Mouse (Mus musculus) embryo, embryonic 11 days (tissue): ENCODE data around the gene Meis1.
A peak's percentile ranks its signal among the peaks of the same experiment; 100 is the strongest.

ENCODE experiments used
- DNase-seq: peaks from one replicate; pipeline ENCODE4 v3.0.0-alpha.2; 2015

Meis1 gene

DNA sequence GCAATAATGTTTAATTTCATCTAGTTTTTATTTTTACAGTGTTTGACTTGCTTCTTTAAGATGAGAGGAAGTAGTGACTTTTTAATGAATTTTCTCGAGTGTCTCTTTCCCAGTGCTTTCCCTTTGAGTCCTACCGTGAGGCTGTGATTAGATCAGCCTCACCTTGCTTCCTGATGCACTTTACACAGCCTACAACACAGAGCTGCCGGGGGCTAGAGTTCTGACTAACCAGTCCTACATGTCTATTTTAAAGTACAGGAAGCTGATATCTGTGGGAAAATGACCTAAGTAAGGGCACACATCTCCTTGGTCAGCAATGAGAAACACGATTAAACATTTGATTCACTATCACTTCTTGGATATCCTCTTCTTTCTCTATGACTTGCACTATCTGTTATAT, 119.9 kb downstream of the Meis1 start:
- no peak for DNase-seq

DNA sequence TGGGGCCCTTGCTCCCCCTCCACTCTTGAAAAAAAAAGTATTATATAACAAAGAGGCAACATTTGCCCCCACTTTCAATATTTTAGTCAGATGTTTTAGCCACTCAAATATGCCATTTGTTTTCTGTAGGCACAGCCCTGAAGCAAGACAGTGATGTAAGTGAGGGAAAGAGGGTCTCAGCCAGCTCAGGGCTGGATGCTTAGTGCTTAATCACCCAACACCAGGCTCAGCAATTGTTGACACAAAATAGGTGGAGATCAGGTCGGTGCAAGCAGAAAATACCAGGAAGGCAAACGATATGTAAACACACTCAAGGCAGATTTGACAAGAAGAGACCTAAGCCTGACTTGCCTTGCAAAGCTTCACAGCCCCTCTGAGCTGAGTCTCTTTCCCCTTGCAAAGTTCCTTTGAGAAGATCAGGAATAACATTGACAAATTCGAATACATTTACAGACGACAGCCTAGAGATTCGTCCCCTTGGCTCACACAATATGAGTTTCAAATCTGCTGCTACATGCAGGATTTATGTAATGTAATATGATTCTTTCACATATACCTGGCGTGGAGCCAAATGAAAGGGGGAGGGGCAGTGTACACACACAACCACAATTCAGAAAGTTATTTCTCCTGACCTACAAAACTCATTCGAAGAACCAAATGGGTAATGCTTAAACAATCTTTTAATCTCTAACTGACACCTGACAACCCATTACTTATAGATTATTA, 120.7 kb downstream of the Meis1 start:
- peak; percentile 29 for DNase-seq

DNA sequence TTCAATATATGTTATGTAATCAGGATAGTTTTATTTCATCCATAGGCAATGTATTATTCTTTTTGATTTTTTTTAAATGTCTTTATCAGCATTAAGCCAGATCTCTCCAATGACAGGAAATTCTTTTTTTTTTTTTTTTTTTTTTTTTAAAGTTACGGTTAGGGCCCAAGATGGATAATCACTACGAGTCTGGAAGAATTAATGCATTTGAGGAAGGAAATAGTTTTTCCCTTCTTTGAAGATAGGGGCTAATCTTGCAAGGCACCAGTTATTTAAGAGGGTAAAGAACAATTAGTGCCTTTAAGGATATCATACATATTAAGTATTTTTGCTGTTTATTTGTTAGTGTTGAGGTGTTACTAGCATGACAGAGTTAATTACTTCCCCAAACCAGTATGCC, 121.5 kb downstream of the Meis1 start:
- DNase-seq = no peak

DNA sequence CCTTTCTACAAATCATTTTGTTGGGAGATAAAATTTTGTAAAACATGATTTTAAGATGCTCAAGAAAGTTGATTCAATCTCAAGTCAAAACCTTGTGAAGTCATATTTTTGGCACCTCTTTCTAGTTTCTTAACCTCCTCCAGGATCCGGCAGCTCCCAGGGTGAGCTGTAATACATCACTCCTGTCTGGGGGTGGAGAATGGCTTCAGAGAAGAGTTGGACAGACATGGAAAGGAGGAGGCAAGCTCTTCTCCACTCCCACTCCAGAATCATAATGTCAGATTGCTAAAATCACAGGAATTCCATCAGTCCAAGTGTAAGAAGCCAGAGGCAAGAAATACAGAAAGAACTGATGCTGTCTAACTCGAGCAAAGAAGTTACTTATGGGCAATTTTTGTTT, 126.3 kb downstream of the Meis1 start:
- DNase-seq = no peak

DNA sequence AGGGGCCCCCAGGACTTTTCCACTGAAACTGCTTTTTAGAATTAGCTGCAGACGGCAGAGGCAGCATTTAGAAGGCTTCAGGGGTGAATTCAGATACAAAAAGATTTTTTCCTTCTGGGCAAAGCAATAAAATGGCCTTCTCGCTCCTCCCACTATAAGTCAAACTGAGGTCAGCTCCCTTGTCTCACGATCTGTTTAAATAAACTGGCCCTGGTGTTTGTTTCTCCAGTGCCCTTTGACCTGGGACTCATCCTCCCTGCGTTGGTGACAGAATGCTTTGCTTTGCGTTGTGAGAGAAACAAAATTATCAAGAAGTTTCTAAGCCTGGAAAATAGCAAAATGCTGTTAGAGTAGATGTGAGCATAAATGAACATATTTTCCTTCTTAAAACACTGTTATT, 129.6 kb downstream of the Meis1 start:
- DNase-seq = peak; percentile 73

DNA sequence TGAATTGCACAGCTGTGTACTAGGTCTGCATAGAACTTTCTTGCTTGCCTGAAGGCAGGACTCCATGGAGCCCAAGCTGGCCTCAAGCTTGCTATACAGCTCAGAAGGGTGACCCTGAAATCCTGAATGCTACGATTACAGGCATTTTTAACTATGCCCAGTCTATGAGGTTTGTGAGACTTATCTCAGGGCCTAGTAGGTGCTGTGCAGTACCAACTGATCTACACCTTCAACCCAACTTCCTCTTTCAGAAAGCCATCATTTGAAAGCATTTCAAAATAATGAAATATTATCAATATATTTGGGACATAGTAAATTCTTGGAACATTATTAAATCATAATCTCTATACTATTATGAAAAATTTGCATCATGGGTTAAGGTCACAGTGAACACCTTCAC, 130.1 kb downstream of the Meis1 start:
- DNase-seq = no peak

DNA sequence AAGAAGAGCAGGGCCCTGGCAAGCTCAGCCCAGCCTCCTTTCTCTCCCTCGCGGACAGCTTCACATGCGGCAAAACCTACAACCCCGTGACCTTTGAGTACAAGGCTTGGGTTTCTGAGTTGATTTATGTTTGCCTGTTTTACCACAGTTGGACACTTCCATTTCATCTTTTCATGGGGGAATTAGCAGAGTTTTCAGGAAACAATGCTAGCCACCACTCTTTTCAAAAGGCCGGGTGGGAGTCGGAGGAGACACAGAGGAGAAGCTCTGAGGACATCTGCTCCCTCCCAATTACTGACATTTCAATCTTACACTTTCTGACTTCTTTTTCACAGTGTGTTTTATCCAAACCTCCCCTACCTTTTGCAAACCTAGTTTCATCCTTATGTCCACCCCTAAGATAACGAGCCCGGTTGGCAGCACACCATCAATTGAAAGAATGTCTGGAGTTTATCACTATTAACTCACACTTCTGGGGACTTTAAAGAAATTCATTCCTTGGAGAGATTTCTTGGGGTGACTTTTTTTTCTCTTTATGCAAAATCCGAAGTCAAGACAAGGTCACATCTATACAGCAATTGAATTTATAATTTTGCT, 133.0 kb downstream of the Meis1 start:
- DNase-seq = peak; percentile 86

DNA sequence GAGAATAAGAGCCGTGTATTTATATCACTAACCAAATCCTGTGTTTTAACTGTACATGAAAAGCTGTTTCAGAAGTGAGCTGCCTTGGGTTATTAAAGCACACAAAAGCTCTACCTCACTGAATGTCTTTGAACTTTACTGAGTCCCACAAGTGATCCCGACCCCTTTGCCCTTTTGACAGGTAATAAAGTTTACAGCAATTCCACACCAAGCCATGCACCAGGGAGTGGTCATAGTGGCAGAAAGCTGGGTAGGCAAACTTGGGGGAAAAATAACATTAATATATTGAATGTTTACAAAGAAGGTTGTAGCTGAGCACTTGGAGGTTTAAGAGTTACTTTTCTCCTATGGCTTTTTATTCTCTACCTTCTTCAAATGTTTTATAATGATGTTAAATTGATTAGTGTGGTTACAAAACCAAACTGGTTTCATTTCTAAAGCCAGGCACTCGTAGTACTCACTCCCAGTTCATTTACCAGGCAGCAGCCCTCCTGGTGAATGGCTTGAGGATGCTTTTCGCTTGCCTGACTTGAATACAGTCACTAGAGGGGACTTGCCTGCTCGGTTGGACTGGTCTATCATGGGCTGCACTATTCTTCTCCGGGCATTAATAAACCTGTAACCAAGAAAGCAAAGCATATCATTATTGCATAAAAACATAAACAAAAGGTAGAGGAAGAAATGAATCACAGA, 133.6 kb downstream of the Meis1 start:
- peak; percentile 33 for DNase-seq

DNA sequence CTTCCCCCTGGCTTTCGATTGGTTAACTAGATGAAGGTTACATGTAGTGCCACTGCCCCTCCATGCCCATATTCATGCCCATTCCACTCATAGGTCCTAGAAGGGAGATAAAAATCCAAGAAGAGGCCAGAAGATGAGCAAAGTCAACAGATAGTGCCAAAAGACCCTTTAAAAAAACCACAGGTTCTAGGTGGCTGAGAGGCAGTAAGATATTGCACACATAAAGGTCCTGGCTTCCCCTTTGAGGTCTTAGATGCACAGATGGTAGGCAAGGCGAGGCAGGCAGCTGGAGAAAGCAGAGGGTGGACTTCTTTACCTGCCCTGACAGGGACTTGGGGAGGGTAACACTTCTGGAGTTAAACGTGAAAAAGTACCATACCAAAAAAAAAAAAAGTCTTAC, 134.8 kb downstream of the Meis1 start:
- no peak for DNase-seq

DNA sequence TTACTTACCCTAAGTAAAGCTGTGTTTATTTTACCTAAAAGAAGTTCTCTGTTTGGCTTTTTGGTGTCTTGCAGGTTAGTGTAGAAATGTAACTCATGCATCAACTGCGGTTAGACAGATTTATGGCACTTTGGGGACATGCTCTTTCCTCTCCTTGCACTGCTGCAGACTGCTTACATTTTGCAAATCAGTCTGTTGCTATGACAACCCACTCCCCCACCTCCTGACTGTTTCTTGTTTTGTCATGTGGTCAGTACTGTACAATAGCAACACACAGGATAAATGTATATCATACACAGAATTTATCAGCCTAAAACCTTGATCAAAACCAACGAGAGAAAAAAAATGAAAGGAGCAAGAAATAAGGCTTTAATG, 135.3 kb downstream of the Meis1 start:
- DNase-seq = peak; percentile 89

DNA sequence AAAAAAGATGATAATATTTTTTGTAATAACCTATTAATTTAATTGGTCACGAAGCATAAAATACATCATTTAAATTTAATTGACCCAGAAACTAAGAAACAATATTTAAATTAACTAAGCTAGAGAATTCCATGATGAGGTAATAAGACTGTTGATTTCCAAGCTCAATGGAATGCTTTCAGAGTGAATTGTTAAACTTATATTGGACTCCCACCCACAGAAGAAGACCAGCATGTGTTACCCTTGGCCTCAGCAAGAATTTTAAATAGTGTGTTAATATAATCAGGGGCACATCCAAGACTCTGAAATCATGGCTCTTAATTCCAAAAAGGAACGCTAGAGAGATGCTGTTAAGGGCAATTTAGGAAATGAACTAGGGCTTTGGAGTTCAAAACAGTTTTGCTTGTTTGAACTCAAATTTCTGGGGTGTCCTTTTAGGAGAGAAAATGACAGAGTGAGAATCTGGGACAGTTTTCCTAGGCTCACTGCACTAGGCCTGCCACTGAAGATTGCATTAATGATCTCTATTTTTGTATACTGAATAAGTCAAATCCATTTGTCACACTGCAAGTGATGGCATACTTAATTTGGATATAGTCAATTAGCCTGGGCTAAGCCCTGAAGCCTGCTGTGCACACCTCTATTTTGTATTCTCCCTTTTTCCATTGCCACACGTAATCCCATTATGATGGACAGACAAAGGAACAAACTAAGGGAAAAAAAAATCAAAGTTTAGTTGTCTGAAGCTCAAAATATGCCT, 135.9 kb downstream of the Meis1 start:
- no peak for DNase-seq

DNA sequence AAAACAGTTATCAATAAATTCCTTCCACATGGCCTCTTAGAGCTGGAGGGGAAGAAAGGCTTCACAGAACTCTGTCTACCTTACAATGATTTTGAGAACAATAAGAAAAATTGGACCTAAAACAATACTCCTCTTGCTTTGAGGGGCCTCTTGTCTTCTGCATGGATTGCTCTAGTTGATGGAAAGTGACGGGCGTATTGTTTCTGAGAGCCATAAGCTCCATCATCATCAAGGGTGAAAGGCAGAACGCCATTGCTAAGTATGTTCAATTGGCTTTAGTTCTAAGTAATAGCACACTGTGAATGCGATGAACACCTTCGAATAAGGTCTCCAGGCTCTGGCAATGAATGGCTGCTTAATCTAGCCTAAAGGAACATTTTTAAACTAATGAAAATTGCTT, 136.5 kb downstream of the Meis1 start:
- DNase-seq = peak; percentile 20

DNA sequence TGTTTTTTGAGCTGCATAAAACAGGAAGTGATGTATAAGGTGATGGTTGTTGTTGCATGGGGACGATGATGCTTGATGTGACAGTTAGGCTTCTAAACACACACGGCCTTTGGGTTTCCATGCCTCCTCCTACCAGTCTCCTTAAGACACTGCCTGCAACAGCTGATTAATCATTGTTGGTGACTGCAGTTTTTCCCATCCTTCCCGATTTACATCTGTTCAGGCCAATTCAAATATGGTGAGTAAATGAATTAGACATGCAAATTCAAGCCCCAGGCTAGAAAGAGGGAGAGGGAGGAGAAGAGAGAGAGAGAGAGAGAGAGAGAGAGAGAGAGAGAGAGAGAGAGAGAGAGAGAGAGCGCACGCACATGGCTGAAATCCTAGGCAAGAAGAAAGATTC, 138.0 kb downstream of the Meis1 start:
- no peak for DNase-seq

DNA sequence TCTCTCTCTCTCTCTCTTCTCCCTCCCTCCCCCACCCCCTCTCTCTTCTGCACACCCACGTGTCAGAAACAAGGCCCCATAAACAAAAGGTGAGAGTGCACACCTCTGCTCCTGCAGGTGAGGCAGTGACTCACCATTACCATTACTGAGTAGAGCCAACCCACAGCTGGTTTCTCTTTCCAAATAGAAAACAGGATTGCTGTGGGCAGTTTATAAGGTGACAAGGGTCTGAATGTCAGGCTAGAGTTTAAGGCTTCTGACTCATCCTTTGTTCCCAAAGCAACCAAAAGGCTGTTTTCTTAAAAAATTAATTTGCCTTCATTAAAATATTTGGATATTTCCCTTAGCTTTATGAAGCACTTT, 139.3 kb downstream of the Meis1 start:
- peak; percentile 25 for DNase-seq

DNA sequence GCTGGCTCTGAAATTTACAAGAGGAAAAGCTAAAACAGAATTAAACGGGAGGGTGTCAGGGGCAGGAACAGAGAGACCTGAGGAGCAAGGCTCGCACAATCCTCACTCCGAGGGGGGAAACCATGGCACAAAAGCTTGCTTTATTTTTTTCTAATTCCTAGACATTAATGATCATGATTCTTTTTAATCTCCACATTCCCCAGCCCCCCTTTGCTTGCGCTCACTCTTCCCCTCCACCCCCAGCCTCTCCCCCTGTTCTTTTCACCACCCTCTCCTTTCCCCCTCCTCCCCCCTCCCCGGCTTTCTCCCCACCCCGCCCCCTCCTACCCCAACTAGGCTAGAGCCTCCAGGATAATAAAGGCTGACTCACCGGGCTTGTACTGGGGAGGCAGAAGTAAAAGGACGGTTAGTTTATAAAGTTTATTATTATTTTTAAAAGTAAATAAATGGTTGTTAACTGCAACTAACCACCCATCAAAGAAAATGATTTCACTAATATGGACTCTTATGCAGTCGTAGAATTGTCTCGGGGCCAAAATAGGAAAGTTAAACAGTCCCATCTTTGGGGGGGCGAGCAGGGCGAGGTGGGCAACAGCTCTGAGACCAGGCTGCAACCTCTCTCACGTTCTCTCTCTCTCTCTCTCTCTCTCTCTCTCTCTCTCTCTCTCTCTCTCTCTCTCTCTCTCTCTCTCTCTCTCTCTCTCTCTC, 139.9 kb downstream of the Meis1 start:
- peak; percentile 78 for DNase-seq

DNA sequence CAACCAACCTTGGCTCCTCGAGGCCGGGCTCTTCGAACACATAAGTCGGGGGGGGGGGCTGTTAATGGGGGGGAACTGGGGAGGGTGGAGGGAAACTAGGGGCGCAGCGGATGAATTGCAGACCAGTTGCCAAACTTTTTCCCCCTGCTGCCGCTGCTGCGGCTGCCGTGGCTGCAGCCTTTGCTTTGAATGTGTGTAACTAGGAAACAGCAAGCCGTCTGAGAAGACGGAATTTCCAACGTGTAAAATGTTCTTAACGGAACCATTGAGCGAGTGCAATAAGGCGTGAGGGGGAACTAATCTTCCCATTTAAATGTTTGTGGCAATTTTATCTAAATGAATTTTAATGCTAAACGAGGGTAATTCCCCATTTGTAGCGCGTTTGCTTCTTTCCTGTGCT, 140.8 kb downstream of the Meis1 start:
- peak; percentile 84 for DNase-seq

DNA sequence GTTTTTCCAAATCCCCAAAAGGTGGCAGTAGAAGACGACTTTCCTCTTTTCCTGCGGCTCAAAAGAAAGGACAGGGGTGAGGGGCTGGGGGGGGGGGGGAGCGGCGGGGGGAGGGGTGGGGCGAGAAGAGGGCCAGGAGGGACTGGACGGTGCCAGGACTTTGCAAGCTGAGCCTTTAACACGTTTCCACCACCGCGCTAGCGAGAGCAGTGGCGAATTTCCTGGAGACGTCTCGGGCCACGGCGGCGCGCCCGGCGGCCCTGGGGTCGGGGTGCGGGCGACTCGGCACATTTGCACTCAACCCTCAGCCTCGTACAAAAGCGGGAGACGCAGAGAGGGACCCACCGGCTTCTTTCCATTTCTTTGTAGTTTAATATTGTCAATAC, 141.2 kb downstream of the Meis1 start:
- peak; percentile 91 for DNase-seq

DNA sequence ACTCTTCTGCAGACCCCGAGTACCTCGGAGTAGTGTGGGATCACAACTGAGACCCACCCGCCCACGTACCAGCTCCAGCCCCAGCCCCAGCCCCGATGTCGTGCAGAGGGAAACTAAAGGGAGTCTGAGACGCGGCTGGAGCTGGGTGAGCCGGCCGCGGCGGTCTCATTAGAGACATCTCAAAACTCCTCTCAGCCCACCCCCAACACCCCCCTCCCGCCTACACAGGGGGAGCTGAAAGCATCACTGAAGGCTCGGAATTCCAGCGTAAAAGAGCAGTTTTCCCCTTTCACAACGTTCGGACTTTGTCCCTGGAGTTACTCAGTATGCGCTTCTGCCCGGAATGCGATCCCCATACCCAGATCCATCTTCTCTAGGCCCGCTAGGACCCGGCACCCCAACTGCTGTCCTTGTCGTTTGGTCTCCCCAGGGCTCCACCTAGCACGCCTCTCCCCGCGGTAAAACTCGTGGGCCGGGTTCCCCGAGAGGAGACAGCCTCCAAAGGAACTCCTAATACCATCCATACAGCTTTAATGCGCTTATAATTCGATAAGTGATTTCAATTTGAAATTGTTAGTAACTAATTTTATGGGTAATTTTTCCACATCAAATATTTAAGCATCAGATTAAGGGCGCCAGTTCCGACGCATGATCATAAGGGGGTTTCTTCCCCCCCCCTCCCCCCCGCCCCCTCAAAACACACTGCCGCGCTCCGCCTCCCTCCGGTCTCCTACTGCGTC, 141.7 kb downstream of the Meis1 start:
- peak; percentile 75 for DNase-seq

DNA sequence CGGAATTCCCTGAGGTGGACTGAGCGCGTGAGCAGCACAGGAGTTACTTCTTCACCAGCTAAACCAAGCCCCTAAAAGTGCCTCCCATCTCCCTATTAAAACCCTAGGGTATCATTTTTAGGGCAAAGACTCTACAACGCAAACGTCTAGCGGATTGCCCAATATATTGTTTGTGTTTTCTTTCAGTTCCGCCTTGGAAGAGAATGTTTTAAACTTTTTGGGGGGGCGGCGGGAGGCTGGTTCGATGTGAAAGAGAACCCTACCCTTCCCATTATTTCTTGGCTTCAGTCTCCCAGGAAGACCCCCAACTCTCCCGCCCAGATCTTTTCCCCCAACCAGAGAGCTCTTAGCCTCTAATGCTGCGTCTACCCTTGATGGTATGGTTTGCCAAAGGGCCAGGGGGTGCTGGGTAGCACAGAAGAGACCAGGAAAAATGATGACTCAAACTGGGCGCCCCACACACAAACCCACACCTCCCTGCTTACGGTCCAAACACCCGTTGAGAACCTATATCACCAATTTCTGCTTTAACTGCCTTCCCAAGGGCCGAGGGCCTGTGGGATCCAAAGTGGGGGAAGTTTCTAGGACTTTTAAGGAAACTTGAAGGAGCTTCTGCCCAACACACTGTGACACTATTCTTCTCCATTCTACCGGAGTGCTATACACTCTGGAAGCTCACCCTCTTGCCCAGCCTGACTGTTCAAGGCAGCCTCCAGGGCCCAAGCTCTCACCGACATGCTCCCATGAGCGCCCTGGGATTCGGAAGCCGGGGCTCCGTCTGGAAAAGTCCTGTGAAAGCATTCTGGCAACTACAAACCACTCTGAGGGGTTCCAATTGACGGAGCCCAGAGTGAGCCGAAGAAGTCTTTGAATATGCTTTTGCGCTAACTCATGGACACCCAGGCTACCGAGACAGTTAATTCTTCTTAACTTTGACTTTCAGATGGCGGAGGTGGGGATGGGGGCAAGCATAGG, 142.6 kb downstream of the Meis1 start:
- DNase-seq = peak; percentile 48

DNA sequence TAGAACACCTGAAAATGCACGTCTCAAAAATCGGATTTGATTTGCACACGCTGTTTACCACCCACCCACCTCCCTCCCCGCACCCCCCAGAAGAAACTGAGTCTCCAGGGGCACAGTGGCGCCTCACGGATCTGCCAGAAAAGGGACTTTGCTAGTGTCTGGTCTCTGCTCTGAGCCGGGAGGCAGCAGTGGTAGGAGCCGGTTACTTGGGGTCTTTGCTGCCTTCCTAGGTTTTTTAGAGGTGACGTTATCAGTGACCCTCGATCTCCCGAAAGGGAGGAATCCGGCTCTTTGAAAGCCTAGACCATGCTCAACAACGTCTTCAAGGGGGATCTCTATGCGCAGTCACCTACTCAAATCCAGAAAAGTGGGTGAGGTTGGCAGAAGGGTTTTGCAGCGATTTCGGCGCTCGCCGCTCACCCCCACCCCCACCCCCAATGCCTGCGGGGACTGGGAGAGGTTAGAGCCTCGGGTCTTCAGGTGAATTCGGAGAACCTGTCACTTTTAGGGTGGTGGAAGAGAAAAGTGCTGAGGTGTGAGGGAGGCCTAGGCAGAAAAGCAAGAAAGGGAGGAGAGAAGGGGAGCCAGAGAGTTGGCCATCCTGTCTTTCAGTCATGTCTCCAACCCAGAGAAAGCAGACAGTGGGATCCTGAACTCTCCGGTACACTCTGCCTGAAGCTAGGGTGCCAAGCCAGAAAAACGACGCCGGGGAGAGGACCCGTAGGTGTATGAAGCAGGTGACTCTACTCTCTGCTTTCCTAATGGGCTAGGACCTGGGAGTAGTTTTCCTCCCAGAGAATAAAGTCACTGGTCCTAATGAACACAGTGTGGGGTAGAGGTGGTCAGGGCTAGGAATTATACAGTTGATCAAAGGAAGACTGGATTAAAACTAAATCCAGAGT, 143.5 kb downstream of the Meis1 start:
- peak; percentile 34 for DNase-seq
